Mouse (Mus musculus) monocyte, adult 5-6 weeks (primary cell): ENCODE results near the gene Chd9. TPM values are rescaled to one million over a fixed set of nuclear protein-coding genes. Genes with fewer than 3 reads are reported as not detected.

Experiments
- ATAC-seq: fragments of 153-309, 156-312 bp; replicated peaks from 2 replicates; pipeline ENCODE4 v1.8.0; 2017; ENCODE audit warnings: mild to moderate bottlenecking; ENCODE audit not compliant: low TSS enrichment, insufficient number of reproducible peaks, severe bottlenecking, poor library complexity, low FRiP score
- total RNA-seq: library from RNA; stranded (forward); fragments of 200-1000, 200-491, 200-594 nt; gene quantifications from 3 replicates; pipeline ENCODE4 v1.2.3, GENCODE M21; 2017

Chd9 gene
- 73.0 to 131 TPM (median 84.8 TPM) in 3 replicates for total RNA-seq

GRCm38 (mm10) chr8:90828181-90828986 is at the start of gene Chd9:
Chd9 (plus strand) TSS chr8:90828352.
- ATAC-seq = peak; percentile 86

- ATAC-seq = no peak
Observed at GRCm38 (mm10) chr8:90791616-90792015, 36.5 kb upstream of the Chd9 start.

- ATAC-seq = 0 out of 2 replicates have a peak, but pooled peaks have one; percentile 37
Observed at GRCm38 (mm10) chr8:90793710-90794109, 34.4 kb upstream of the Chd9 start.

DNA sequence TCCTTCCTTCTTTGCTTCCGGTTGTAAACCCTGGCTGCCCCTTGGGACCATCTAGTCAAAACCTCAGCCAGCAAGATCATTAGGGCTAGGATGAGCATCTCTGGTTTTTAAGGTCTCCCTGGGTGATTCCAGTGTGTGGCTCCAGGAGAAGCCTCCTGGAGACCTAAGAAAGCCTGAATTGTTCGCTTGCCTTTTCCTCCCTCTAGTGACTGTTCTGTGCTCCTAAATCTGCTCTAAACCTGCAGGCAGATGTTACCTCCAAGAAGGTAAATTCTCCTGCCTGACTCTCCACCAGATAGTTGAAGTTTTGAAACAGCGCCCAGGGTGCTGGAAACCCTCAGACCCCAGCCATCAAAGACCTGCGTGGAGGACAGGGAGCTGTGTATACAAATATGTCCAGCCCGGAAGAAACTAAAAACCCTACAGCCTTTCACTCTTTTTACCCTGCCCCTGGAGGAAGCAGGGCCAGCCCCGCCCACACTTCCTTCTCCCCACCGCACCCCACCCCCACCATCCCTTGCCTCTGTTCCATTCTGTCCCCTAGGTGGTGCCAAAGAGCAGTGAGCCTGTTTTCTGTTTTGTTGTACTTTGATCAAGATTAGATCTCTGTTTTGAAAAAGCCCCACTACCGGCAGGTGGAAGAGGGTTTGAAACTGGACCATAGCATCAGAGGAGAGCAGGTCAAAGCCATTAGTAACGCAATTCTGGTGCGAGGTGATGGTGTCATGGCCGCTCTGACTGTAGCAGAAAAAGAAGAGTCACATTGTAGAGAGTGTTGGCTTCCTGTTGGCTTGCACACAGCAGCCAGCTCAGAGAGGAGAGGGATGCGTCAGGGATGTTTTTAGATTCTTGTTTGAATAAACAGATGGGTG is 32.9 kb upstream of the Chd9 start:
- peak; percentile 88 for ATAC-seq

DNA sequence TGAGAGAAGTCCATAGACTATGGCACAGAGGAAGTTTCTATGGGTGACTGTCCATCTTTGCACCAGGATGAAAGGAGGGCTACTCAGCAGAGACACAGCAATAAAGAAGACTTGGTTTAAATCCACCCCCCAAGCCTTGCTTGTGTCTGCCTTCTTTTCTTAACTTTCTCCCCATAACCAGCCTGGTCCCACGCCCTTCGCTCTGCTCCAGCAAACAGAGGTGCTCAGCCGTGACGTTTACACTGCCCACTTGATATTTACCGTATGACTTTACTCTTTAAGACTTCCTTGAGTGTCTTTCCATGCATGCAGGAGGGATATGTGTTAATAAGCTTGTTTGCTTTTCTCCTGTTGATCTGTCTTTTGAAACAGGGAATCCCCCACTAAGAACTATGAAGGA is 28.7 kb upstream of the Chd9 start:
- no peak for ATAC-seq

DNA sequence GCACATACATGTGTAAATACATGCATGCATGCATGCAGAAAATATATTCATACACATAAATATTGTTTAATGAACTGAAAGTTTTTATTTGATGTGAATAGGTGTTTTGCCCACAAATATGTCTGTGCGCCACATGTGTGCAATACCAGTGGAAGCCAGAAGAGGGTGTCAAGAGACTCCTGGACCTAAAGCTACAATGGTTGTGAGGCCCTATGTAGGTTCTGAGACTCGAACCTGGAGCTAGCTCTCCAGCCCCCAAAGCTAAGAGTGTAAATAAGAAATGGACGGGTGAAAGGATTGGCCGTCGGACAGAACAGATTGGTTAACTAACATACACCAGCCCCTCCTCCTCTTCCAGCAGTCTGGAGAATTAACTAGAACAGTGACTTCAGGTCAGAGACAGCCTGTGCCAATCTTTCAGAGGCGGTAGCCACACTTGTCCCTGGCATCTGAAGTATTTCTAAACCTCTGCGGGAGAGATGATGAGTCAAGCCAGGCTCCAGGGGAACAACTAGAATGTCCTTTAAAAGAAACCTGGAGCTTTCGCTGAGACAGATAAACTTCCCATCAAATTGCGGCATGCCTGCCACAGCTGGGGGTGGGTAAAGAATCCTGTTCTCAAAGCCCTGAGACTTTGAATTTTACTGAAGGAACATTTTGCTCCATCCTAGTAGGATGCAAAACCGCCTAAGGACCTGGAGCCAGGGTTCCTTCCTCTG is 14.4 kb upstream of the Chd9 start:
- no peak for ATAC-seq

DNA sequence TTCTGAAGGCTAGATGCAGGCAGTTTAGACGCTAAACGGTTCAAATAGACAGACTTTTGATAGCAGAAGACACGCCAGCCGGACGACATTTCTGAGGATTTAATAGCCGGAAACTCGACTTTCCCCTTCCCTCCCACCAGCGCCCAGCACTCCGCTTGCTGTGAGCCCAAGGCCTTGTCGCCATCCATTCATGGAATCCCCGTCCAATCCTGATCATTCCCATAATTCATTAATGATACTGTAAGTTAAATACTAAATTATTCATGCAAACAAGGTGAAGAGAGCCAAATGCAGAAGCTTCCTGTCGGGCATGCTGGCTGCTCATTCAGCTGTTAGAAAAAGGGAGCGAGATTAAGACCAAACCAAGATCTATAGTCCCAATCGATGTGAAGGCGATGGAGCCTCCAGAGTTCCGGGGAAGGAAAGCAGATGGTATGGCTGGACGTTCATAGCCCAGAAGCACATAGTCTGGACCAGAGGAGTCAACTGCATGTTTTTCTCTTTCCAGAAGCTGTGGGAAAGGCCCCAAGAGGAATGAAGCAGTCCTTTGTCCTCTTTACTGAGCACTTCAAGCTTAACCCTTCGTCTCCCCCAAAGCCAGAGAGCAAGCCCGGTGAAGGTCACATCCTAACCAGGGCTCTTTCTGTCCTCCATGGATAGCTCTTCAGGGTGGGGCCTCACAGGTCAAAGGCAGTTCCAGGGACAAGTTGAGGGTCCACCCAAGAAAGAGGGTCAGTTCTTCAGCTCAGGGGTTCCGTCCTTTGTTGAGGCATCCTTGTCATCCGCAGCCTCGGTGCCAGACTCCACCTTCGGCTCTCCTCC is 11.9 kb upstream of the Chd9 start:
- ATAC-seq = no peak

- no peak for ATAC-seq
Observed at GRCm38 (mm10) chr8:90817293-90817692, 10.9 kb upstream of the Chd9 start, which contains the start of gene Gm19935. Gm19935 (minus strand) TSS chr8:90817393.

DNA sequence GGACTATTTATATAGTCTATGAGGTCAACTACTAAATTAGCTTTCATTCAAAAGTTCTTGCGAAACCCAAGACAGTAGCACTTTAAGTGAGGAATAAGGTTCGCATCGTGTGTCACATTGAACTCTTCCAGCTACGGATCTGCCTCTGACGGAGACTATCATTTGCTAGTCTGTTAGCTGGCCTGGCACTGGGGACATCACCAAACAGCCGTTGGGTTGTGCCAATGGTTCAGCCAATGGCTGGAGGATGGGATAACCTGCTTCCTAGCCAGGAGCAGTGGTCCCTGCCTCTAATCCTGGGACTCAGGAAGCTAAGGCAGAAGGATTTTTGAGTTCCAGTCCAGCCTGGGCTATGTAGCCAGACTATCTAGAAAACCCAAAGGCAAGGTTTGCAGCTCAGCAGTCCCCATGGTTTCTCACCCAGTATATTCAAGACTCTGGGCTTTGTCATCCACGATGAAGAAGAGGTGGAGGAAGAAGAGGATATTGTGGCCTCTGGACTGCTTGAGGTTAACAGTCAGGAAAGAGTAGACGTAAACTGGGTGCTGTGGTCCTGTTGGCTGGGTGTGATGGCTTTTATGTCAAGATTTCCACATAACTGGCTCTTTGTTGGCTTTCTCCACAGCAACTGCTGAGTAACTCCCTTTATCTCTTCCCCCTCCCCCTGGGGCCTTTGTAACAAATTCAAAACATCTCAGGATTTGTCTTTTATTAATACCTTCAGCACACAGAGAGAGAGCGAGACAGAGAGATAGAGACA is 8.4 kb upstream of the Chd9 start:
- no peak for ATAC-seq

GRCm38 (mm10) chr8:90820321-90820696 is 7.8 kb upstream of the Chd9 start:
- no peak; the same call in 1 of the 2 replicates for ATAC-seq

DNA sequence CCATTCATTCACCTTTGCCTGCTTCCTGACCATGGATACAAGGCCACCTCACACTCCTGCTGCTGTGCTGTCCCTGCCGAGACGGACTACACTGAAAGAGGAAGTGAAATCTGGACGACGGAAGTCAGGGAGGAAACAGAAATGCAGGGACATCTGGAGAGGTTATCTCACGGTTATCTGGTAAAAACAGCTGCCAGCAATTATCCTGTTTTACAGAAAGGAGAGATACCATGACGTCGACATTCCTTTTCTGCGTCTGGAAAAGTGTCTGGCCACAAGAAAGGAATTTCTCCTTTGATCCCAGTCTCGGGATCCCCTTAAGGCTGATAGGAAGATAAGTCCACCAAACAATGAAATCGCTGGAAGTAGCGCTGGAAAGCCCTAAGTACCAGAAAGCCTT is 5.7 kb upstream of the Chd9 start:
- peak; percentile 63; the same call in 1 of the 2 replicates for ATAC-seq

- no peak for ATAC-seq
Observed at GRCm38 (mm10) chr8:90825459-90825871, 2.7 kb upstream of the Chd9 start.

GRCm38 (mm10) chr8:90828987-90829740 is 1.0 kb downstream of the Chd9 start:
- no peak; the same call in 1 of the 2 replicates for ATAC-seq

DNA sequence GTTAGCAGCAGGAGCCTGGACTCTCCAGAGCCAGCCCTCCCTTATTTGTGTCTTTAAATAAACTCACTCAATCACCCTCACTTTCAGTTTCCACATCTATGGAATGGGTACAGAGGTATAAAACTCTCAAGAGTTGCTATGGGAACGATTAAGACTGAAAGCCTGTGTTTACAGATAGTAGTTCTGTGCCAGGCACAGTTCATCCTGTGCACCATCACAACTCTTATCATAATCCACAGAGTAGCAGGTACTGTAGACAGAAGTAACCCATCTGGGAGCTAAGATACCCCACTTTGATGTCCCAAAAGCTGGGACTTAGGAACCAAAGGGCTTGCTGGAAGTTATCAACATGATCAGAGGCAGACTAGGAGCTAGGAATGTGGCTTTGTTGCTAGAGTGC is 1.7 kb downstream of the Chd9 start:
- no peak for ATAC-seq

DNA sequence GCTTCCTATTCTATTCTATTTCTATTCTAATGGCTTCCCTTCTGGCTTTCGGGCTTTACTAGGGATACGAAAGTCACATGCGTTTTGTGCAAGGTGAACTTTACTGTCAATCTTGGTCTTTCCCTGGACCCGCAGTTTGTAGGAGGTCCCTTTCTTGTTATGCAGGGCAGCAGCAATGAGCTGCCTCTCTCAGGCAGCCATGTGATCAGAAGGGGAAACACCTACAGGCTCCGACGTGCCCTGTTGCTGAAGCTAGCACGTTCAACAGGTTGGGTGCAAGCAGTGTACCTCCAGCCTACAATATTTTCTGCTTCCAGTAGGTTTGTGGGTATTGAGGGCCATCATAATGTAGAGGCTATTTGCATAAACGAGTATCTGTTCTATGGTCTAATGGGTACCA is 2.8 kb downstream of the Chd9 start:
- ATAC-seq = no peak

GRCm38 (mm10) chr8:90832576-90833289 is 4.6 kb downstream of the Chd9 start:
- ATAC-seq = no peak
